Mouse (Mus musculus) right cerebral cortex, postnatal 25 days (tissue): ENCODE measurements around the gene Prkch.
"Not testable (repeated sequence)": the region's sequence is repeated elsewhere in the genome, so short reads cannot be mapped to it uniquely, and the experiment has no call there.

Experiments
- DNase-seq: peaks from one replicate; pipeline ENCODE4 v3.0.0; 2022

Gene Prkch

GRCm38 (mm10) chr12:73584610-73585240 is at the start of gene Prkch:
Prkch (plus strand) TSS chr12:73584796.
- peak; percentile 72 for DNase-seq

- no peak for DNase-seq
Measured at GRCm38 (mm10) chr12:73537499-73538138, 47.0 kb upstream of the Prkch start.

GRCm38 (mm10) chr12:73538139-73538508 is 46.5 kb upstream of the Prkch start:
- DNase-seq = not testable (repeated sequence)

GRCm38 (mm10) chr12:73539151-73539550 is 45.4 kb upstream of the Prkch start:
- no peak for DNase-seq

- no peak for DNase-seq
Measured at GRCm38 (mm10) chr12:73540402-73540801, 44.2 kb upstream of the Prkch start.

GRCm38 (mm10) chr12:73543191-73543590 is 41.4 kb upstream of the Prkch start:
- no peak for DNase-seq

GRCm38 (mm10) chr12:73544736-73545671 is 39.6 kb upstream of the Prkch start:
- no peak for DNase-seq

GRCm38 (mm10) chr12:73545672-73546085 is 38.9 kb upstream of the Prkch start:
- no peak for DNase-seq

- DNase-seq = no peak
Measured at GRCm38 (mm10) chr12:73546086-73546711, 38.4 kb upstream of the Prkch start, which contains the start of gene Tmem30b. Tmem30b (minus strand) TSS chr12:73546392.

- no peak for DNase-seq
Measured at GRCm38 (mm10) chr12:73547646-73548045, 37.0 kb upstream of the Prkch start.

GRCm38 (mm10) chr12:73548259-73548658 is 36.3 kb upstream of the Prkch start:
- DNase-seq = no peak

GRCm38 (mm10) chr12:73554155-73554554 is 30.4 kb upstream of the Prkch start:
- peak; percentile 20 for DNase-seq

- DNase-seq = peak; percentile 60
Measured at GRCm38 (mm10) chr12:73558525-73559195, 25.9 kb upstream of the Prkch start.

- no peak for DNase-seq
Measured at GRCm38 (mm10) chr12:73560091-73560490, 24.5 kb upstream of the Prkch start.

GRCm38 (mm10) chr12:73563122-73563521 is 21.5 kb upstream of the Prkch start:
- not testable (repeated sequence) for DNase-seq

- no peak for DNase-seq
Measured at GRCm38 (mm10) chr12:73564176-73564575, 20.4 kb upstream of the Prkch start.

GRCm38 (mm10) chr12:73564795-73565619 is 19.6 kb upstream of the Prkch start:
- DNase-seq = no peak

GRCm38 (mm10) chr12:73565620-73565969 is 19.0 kb upstream of the Prkch start:
- DNase-seq = no peak

GRCm38 (mm10) chr12:73574632-73575031 is 10.0 kb upstream of the Prkch start:
- DNase-seq = no peak

GRCm38 (mm10) chr12:73578141-73578540 is 6.5 kb upstream of the Prkch start:
- no peak for DNase-seq

GRCm38 (mm10) chr12:73580811-73581210 is 3.8 kb upstream of the Prkch start:
- DNase-seq = no peak

GRCm38 (mm10) chr12:73583318-73583717 is 1.3 kb upstream of the Prkch start:
- DNase-seq = no peak
